Mouse (Mus musculus) midbrain, postnatal 0 days (tissue): ENCODE results near the gene Itga1. TPM values are rescaled to one million over a fixed set of nuclear protein-coding genes. Genes with fewer than 3 reads are reported as not detected.

Experiments used
- ATAC-seq: fragments of 200-750 bp; cut with Nextera tagmentation; 2 replicates; pipeline ENCODE4 v1.8.0; 2017; ENCODE audit warnings: moderate number of reproducible peaks, mild to moderate bottlenecking, moderate TSS enrichment, moderate library complexity; ENCODE audit not compliant: low FRiP score
- DNase-seq: peaks from one replicate; pipeline ENCODE4 v3.0.0-alpha.2; 2015; ENCODE audit warnings: low spot score
- H3K27ac ChIP-seq: fragments of 300-500 bp; sonication (generic); 2 replicates; pipeline ENCODE4 v1.5.1; 2014; ENCODE audit warnings: low read depth, mild to moderate bottlenecking, low read length, mixed read lengths
- H3K27me3 ChIP-seq: fragments of 300-500 bp; sonication (generic); 2 replicates; pipeline ENCODE4 v1.6.1; 2014; ENCODE audit warnings: low read length, control low read depth, mixed read lengths; ENCODE audit not compliant: insufficient read depth
- H3K36me3 ChIP-seq: fragments of 300-500 bp; sonication (generic); 2 replicates; pipeline ENCODE4 v1.6.1; 2014; ENCODE audit warnings: low read length, control low read depth, mixed read lengths; ENCODE audit not compliant: insufficient read depth
- H3K4me1 ChIP-seq: fragments of 300-500 bp; sonication (generic); 2 replicates; pipeline ENCODE4 v1.6.1; 2014; ENCODE audit warnings: mild to moderate bottlenecking, control low read depth, antibody characterized with exemption, low read length, mixed read lengths; ENCODE audit not compliant: insufficient read depth
- H3K4me2 ChIP-seq: fragments of 300-500 bp; sonication (generic); 2 replicates; pipeline ENCODE4 v1.6.1; 2014; ENCODE audit warnings: low read depth, mild to moderate bottlenecking, low read length, mixed read lengths; ENCODE audit not compliant: poor library complexity, severe bottlenecking
- H3K4me3 ChIP-seq: fragments of 300-500 bp; sonication (generic); 2 replicates; pipeline ENCODE4 v1.5.1; 2014; ENCODE audit warnings: low read depth, mild to moderate bottlenecking, low read length, moderate library complexity
- H3K9ac ChIP-seq: fragments of 300-500 bp; sonication (generic); replicated peaks from 2 replicates; pipeline ENCODE4 v1.6.1; 2014; ENCODE audit warnings: mild to moderate bottlenecking, low read length, moderate library complexity, mixed read lengths; ENCODE audit not compliant: poor library complexity, severe bottlenecking
- H3K9me3 ChIP-seq: fragments of 300-500 bp; sonication (generic); 2 replicates; pipeline ENCODE4 v1.6.1; 2016; ENCODE audit warnings: low read length, control low read depth
- CTCF ChIP-seq: IDR thresholded peaks from 2 replicates; pipeline ENCODE4 v1.5.1; 2016; ENCODE audit warnings: antibody characterized with exemption, mild to moderate bottlenecking
- WGBS: fragments of 180-500 bp; shearing (Covaris S2); extraction: QIAGEN DNeasy Blood & Tissue Kit; methylation state at CpG from one replicate; pipeline ENCODE4 v1.1.7; 2014; 5-methylcytosine and 5-hydroxymethylcytosine counted together
- polyA plus RNA-seq: library from polyadenylated mRNA; unstranded; fragments of >200 nt; fragmentation: Nextera tagmentation; extraction: Ambion mirVana; gene quantifications from 2 replicates; pipeline ENCODE4 v1.2.1, GENCODE M21; 2015
- total RNA-seq: library from RNA; depleted of rRNA; stranded (reverse); fragments of >200 nt; gene quantifications from 2 replicates; pipeline ENCODE4 v1.2.3, GENCODE M21; 2014; rRNA removed

Gene Itga1
- total and polyA plus RNA-seq, 2 experiments from 2014 or later: 3.6 to 8.5 TPM

DNA sequence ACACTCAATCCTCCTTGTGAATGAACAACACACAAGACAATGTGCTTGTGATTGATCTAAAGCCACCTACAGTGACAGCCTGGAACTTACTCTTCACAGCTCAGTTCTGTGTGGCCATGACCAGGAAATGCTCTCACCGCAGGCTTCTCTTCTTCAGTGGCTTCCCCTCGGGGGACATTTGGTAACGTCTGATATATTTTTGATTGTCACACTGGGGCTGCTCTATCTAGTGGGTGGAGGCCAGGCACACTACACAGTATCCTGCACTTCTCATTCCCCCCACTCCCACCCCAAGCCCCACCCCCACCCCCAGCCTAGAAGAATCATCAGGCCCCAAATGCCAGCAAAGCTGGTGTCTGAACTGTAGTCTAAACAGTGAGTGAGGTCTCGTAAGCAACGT is 186.0 kb downstream of the Itga1 start:
- 59% methylated on average over 5 of the region's 5 CpGs for WGBS
- Histone ChIP-seq H3K27me3 (no peaks in the 10 kb centered on the region), H3K4me3 (no peak overlapping the region), H3K4me1 (no peaks in the 10 kb centered on the region), H3K36me3 (no peaks in the 10 kb centered on the region), H3K9me3 (no peaks in the 10 kb centered on the region), H3K27ac (no peak overlapping the region), H3K4me2 (no peak overlapping the region), H3K9ac (no peak overlapping the region)
- ATAC-seq (no peak), DNase-seq (no peak)
- no peak for TF ChIP-seq CTCF

DNA sequence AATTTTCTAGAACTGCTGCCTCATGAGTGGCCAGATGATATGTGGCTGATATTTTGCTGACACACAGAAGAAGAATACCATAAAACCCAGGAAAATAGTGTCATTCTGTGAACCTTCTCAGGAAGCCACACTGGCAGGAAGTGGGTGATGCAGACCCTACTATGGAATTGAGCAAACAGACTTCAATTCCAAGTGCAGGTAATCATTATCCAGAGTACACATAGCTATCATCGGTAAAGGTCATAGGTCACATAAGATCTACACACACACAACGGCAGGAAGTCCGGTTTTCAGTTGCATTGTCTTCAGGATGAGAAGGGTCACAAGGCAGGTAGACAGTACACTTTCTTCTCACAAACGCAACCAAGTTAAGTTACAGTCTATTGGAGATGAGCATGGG is 186.8 kb downstream of the Itga1 start:
- Histone ChIP-seq H3K9ac (no peak overlapping the region), H3K9me3 (no peaks in the 10 kb centered on the region), H3K27me3 (no peaks in the 10 kb centered on the region), H3K4me3 (no peak overlapping the region), H3K4me2 (no peak overlapping the region), H3K27ac (no peak overlapping the region), H3K4me1 (no peaks in the 10 kb centered on the region), H3K36me3 (no peaks in the 10 kb centered on the region)
- ATAC-seq (no peak), DNase-seq (no peak)
- 92% methylated on average over 4 of the region's 4 CpGs for WGBS
- TF ChIP-seq CTCF: no peak

DNA sequence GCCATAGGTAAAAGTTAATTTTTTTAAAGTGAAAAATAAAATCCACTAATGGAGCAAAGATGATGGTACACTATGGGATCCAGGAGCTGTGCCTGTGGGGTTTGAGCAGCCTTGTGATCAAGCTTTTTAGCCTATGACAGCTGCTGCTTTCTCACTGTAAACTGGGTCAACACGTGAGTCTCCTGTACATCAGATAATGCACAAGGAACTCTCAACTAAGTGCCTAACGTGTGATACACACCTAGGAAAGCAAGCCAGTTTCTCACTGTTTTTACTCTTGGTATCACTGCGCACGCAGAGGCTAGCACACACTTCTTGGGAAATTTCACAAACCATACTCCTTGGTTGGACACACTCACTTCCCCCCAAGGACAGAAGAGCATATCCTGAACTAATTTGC is 187.2 kb downstream of the Itga1 start:
- no peak overlapping the region for H3K4me3 ChIP-seq
- no peaks in the 10 kb centered on the region for H3K4me1 ChIP-seq
- H3K36me3 ChIP-seq: no peaks in the 10 kb centered on the region
- no peak for DNase-seq
- H3K27ac ChIP-seq: no peak overlapping the region
- H3K27me3 ChIP-seq: no peaks in the 10 kb centered on the region
- H3K4me2 ChIP-seq: no peak overlapping the region
- ATAC-seq: no peak
- 84% methylated on average over 4 of the region's 4 CpGs for whole genome bisulfite sequencing
- no peak for TF ChIP-seq CTCF
- H3K9ac ChIP-seq: no peak overlapping the region
- no peaks in the 10 kb centered on the region for H3K9me3 ChIP-seq

DNA sequence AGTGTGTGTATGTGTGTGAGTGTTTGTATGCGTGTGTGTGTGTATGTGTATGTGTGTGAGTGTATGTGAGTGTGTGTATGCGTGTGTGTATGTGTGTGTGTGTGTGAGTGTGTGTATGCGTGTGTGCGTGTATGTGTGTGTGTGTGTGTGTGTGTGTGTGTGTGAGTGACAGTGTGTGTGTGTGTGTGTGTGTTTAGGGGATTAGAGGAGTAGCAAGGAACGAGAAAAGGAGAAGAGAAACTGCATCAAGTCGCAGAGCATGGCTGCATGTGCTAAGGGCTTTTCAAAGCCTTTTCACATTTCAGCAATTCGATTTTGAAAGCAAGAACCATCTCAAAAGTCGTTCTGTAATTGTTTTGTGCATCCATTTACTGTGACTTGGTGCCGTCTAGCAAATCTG is 191.1 kb downstream of the Itga1 start:
- no peak overlapping the region for H3K4me3 ChIP-seq
- no peak overlapping the region for H3K27ac ChIP-seq
- no peaks in the 10 kb centered on the region for H3K9me3 ChIP-seq
- no peak overlapping the region for H3K4me2 ChIP-seq
- 71% methylated on average over 9 of the region's 9 CpGs for WGBS
- no peak overlapping the region for H3K9ac ChIP-seq
- H3K27me3 ChIP-seq: no peaks in the 10 kb centered on the region
- DNase-seq (no peak), ATAC-seq (no peak)
- no peaks in the 10 kb centered on the region for H3K4me1 ChIP-seq
- no peaks in the 10 kb centered on the region for H3K36me3 ChIP-seq
- TF ChIP-seq CTCF: no peak

DNA sequence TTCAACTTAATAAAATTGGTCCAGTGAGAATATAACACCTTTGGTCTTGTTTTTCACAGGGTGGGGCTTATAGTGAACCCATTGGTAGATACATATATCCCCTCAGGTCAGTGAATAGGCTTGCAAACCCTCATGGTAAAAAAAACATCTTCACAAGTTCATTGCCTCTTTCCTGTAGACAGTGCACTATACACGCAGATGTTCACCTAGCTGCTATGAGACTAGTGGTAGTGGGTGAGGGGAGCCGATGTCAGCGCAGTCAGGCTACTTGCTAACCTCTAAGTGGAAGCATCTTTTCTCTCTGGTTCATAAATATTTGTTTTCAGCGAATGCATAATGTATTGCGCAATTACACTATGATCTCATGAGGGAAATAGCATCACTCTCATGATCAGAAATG is 192.2 kb downstream of the Itga1 start:
- DNase-seq (no peak), ATAC-seq (no peak)
- H3K4me3 ChIP-seq: no peak overlapping the region
- 87% methylated on average over 5 of the region's 5 CpGs for WGBS
- no peak for TF ChIP-seq CTCF
- H3K27me3 ChIP-seq: no peaks in the 10 kb centered on the region
- H3K27ac ChIP-seq: no peak overlapping the region
- no peak overlapping the region for H3K4me2 ChIP-seq
- no peak overlapping the region for H3K9ac ChIP-seq
- H3K9me3 ChIP-seq: no peaks in the 10 kb centered on the region
- no peaks in the 10 kb centered on the region for H3K36me3 ChIP-seq
- no peaks in the 10 kb centered on the region for H3K4me1 ChIP-seq

DNA sequence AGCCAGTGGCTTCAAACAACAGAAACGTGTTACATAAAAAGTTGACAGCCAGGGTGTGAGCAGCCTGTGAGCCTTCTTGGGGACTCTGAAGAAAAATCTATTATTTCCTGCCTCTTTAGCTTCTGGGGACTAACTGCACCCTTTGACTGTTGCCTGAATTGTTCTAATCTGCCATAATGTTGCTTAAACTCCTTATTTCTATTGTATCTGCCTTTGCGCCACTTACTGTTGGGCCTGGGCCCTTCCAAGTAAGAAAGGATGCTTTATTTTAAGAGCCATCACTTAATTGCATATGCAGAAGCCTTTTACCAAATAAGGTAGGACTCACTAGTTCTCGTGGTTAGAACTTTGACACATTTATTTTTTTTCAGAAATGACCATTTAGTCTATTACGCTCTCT is 193.9 kb downstream of the Itga1 start:
- no peak for DNase-seq
- H3K27me3 ChIP-seq: no peaks in the 10 kb centered on the region

More for the DNA sequence above, 193.9 kb downstream of the Itga1 start:
- Histone ChIP-seq H3K4me3 (no peak overlapping the region), H3K4me2 (no peak overlapping the region), H3K9me3 (no peaks in the 10 kb centered on the region), H3K4me1 (no peaks in the 10 kb centered on the region), H3K36me3 (no peaks in the 10 kb centered on the region), H3K27ac (no peak overlapping the region), H3K9ac (no peak overlapping the region)
- ATAC-seq: no peak
- no peak for TF ChIP-seq CTCF
- WGBS: 83% methylated on average over 4 of the region's 4 CpGs

Other genes starting within 250 kb of the Itga1 start
- gene Itga2, start 169.9 kb downstream of the Itga1 start, total RNA-seq: 0.80 and 1.1 TPM in 2 replicates
- gene Itga2, start 169.9 kb downstream of the Itga1 start, polyA plus RNA-seq: 0.31 and 0.39 TPM in 2 replicates
- 5.7 and 14.1 TPM in 2 replicates for gene Pelo, start 11.8 kb downstream of the Itga1 start, total RNA-seq
- 6.0 and 7.0 TPM in 2 replicates for gene Pelo, start 11.8 kb downstream of the Itga1 start, polyA plus RNA-seq
- gene Gm49395, start within 50 bp of the Itga1 start, total RNA-seq: 3.1 TPM in 1 of 2 replicates, not detected in the other
- 3.4 TPM in 2 replicates for gene Gm49395, start within 50 bp of the Itga1 start, polyA plus RNA-seq